Mouse (Mus musculus) neural tube, embryonic 13.5 days (tissue): ENCODE data around the gene Kif3b. TPM values are rescaled to one million over a fixed set of nuclear protein-coding genes. Genes with fewer than 3 reads are reported as not detected.

Experiments used
- ATAC-seq: fragments of 200-750 bp; cut with Nextera tagmentation; 2 replicates; pipeline ENCODE4 v1.8.0; 2017; ENCODE audit warnings: low read depth, mild to moderate bottlenecking, moderate TSS enrichment, moderate library complexity
- H3K27ac ChIP-seq: fragments of 300-500 bp; sonication (generic); replicated peaks from 2 replicates; pipeline ENCODE4 v1.5.1; 2015; ENCODE audit warnings: moderate library complexity, mild to moderate bottlenecking, inconsistent platforms
- H3K27me3 ChIP-seq: fragments of 300-500 bp; sonication (generic); 2 replicates; pipeline ENCODE4 v1.6.1; 2015; ENCODE audit warnings: mild to moderate bottlenecking, inconsistent platforms
- H3K36me3 ChIP-seq: fragments of 300-500 bp; sonication (generic); 2 replicates; pipeline ENCODE4 v1.6.1; 2015; ENCODE audit warnings: mild to moderate bottlenecking, inconsistent platforms
- H3K4me1 ChIP-seq: fragments of 300-500 bp; sonication (generic); replicated peaks from 2 replicates; pipeline ENCODE4 v1.6.1; 2015; ENCODE audit warnings: inconsistent platforms
- H3K4me2 ChIP-seq: fragments of 300-500 bp; sonication (generic); 2 replicates; pipeline ENCODE4 v1.6.1; 2015; ENCODE audit warnings: inconsistent platforms, mild to moderate bottlenecking, moderate library complexity
- H3K4me3 ChIP-seq: fragments of 300-500 bp; sonication (generic); 2 replicates; pipeline ENCODE4 v1.5.1; 2015; ENCODE audit warnings: mild to moderate bottlenecking, inconsistent platforms
- H3K9ac ChIP-seq: fragments of 300-500 bp; sonication (generic); 2 replicates; pipeline ENCODE4 v1.6.1; 2015; ENCODE audit warnings: moderate library complexity, mild to moderate bottlenecking, inconsistent platforms
- H3K9me3 ChIP-seq: fragments of 300-500 bp; sonication (generic); 2 replicates; pipeline ENCODE4 v1.6.1; 2016; ENCODE audit warnings: inconsistent platforms
- WGBS: fragments of 180-500 bp; shearing (Covaris S2); methylation state at CpG from one replicate; pipeline ENCODE4 v1.1.7; 2015; 5-methylcytosine and 5-hydroxymethylcytosine counted together
- polyA plus RNA-seq: library from polyadenylated mRNA; unstranded; fragments of >200 nt; fragmentation: Nextera tagmentation; extraction: Ambion mirVana; gene quantifications from 2 replicates; pipeline ENCODE4 v1.2.1, GENCODE M21; 2015

The Kif3b gene
- polyA plus RNA-seq, 1 experiment from 2014 or later: 16.7 TPM

DNA sequence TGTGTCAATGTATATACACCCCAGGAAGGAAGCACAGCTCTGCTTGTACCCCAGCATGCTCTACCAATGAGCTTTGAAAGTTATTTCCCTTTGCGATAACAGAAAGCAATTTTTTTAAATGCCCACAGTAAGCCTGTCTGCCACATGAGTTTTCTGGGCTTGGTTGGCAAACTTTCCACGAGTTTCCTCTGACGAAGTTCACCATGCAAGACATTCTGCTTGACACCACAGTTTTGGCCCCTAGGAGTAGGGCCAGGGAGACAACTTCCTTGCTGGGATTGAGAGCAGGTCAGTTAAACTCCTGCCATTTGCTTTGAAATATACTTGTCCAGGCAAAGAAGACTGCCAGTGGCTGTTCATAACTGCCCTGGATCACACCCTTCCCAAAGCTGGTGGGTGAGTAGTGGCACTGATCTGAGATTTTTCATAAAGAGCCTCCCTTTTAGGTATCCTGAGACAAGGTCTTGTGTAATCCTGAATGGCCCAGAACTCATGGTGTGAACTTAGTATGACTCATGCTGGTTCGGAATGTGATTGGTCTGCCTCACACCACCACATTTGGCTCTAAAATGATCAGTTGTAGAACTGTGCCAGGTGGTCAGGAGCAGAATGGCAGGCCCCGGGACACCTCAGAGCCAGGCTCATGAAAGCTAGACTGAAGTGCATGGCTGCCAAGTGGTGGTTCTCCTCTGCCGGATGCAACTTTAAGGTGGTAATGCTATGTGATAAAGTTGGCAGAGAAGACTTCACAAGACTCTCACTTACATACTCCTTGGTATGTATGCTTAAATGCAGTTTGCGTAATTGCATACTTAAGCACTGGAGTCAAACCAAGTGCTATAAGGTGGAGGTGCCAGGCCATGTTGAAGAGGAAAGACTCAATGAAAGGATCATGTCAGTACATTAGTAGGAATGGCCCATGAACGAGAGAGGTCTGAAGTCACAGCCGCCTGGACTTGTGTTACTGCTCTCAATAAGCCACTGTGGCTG is 47.4 kb downstream of the Kif3b start:
- no peak for ATAC-seq
- Histone ChIP-seq H3K36me3 (peaks cover 7% of the 10 kb centered on the region; the same call in 1 of the 2 replicates), H3K4me3 (no peak overlapping the region), H3K27ac (no peak overlapping the region), H3K4me2 (no peak overlapping the region), H3K27me3 (no peaks in the 10 kb centered on the region), H3K9me3 (no peaks in the 10 kb centered on the region), H3K4me1 (no peaks in the 10 kb centered on the region), H3K9ac (no peak overlapping the region)
- 90% methylated on average over 9 of the region's 9 CpGs for WGBS

DNA sequence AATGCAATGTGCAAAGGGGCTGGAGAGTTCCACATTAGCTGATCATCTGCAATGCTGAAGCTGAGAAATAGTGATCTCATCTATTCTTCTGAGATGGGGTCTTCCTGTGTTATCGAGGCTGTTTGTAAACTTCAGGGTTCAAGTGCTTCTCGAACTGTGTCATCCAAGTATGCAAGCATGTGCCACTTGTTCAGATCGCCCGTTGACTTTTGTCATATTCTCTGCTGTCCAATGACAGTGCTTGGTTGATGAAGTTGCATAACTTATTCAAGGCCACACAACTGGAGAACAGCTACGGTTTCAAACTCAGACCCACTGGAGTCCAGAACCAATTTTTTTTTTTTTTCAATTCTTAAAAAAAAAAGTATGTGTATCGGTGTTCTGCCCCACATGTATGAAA is 51.0 kb downstream of the Kif3b start:
- no peaks in the 10 kb centered on the region for H3K27me3 ChIP-seq
- peaks cover 13% of the 10 kb centered on the region for H3K4me1 ChIP-seq
- H3K9ac ChIP-seq: no peak overlapping the region
- H3K36me3 ChIP-seq: no peaks in the 10 kb centered on the region
- no peak for ATAC-seq
- H3K9me3 ChIP-seq: no peaks in the 10 kb centered on the region
- H3K27ac ChIP-seq: no peak overlapping the region
- H3K4me2 ChIP-seq: no peak overlapping the region
- WGBS: 95% methylated on average over 6 of the region's 6 CpGs
- H3K4me3 ChIP-seq: no peak overlapping the region

DNA sequence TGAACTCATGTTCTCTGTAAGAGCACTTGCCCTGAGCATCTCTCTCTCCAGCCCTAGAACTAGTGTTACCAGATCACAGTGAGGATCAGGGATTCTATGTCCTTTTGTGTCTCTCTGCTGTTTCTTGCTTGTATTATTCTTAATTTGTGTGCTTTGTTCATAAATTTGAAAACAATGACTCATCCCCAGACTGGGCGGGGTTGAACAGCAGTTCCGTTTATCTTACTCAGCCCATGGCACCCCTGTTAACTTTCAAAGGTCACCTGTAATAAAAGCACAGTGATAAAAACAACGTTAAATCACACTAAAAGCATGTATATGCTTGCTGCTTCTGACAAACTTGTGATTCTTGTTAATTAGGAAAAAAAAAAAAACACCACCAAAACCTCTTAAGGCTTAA is 51.4 kb downstream of the Kif3b start:
- WGBS: 82% methylated on average over 3 of the region's 3 CpGs
- Histone ChIP-seq H3K4me3 (no peak overlapping the region), H3K4me2 (no peak overlapping the region), H3K27ac (no peak overlapping the region), H3K9ac (no peak overlapping the region), H3K36me3 (no peaks in the 10 kb centered on the region), H3K4me1 (peaks cover 17% of the 10 kb centered on the region), H3K27me3 (no peaks in the 10 kb centered on the region), H3K9me3 (no peaks in the 10 kb centered on the region)
- no peak for ATAC-seq

DNA sequence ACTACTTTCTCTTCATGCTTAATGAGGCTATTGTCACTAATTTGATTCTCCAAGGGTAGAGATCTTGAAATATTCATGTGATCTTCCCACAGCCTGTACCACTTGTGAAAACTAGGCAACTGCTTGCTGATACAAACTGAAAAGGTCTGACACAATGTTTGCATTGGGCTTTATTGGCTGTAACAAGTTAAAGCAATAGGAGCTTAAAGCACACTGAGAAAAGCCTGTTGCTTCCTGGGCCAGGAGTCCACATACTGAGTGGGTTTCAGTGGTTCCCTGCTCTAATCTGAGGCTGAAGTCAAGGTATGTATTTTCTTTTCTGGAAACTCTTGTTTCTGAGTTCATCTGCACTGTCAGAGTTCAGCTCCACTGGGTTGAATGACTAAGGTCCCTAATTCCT is 52.0 kb downstream of the Kif3b start:
- no peak overlapping the region for H3K4me2 ChIP-seq
- H3K9ac ChIP-seq: no peak overlapping the region
- no peaks in the 10 kb centered on the region for H3K36me3 ChIP-seq
- no peak overlapping the region for H3K27ac ChIP-seq
- peaks cover 23% of the 10 kb centered on the region for H3K4me1 ChIP-seq
- H3K9me3 ChIP-seq: no peaks in the 10 kb centered on the region
- H3K27me3 ChIP-seq: no peaks in the 10 kb centered on the region
- no peak overlapping the region for H3K4me3 ChIP-seq
- ATAC-seq: no peak

DNA sequence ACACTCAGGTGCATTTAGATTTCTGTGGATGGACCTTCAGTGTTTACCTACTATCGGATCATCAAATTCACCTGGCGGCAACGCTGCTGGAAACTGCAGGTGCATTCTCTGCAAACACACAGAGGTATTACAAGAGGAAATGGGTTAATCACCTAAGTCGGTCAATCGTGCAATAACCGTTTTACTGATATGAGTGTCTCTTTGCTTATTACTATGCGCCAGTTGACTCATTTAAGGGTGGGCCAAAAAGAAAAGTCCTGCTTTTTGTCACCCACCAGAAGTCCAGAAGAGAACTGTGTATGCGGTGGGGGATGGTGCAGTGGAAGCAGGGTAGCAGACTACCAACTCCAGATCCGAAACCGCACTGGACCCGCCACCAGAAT is 53.8 kb downstream of the Kif3b start:
- no peaks in the 10 kb centered on the region for H3K36me3 ChIP-seq
- 6% methylated on average over 11 of the region's 11 CpGs for WGBS
- peak overlapping the region; percentile 77 for H3K4me2 ChIP-seq
- peak overlapping the region; percentile 82 for H3K9ac ChIP-seq
- no peaks in the 10 kb centered on the region for H3K9me3 ChIP-seq
- peaks cover 37% of the 10 kb centered on the region for H3K4me1 ChIP-seq
- peak overlapping the region; percentile 86 for H3K4me3 ChIP-seq
- no peak; the same call in 1 of the 2 replicates for ATAC-seq
- H3K27ac ChIP-seq: peak overlapping the region; percentile 98
- no peaks in the 10 kb centered on the region for H3K27me3 ChIP-seq

DNA sequence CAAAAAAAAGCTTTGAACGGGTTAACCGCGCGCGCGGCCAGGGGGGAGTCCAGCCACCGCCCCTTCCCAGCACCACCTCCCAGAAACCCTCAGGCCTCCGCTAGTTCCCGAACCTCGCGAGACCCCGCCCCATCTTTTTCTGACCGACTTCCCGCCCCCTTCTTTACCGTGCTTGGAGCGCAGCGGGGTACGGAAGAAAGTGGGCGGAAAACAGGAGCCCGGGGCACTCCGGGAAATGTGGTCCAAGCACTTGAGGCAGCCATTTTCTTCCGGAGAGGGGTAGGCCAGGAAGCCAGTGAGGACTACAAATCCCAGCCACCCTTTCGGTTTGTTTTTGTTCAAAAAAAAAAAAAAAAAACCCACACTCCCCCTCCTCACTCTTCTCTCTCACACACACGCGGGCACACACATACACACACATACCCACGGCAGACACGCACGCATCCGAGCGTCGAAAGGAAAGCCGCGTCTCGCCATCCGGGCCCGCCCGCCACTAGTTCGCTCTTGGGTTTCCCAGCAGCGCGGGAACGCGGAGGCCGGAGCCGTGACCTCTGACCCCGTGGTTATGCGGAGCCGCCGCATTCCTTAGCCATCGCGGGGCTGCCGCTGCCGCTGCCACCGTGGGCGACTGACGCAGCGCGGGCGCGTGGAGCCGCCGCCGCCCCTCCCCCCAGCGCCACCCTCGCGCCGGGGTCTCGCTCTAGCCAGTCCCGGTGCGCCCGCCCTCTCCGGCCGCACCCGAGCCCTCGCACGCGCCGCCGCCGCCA is 54.4 kb downstream of the Kif3b start, which contains the start of gene Asxl1:
Asxl1 (plus strand) TSS at position 376 of the 767 bp plus-strand sequence.
- H3K9ac ChIP-seq: peak within 1 kb of the TSS; percentile 94
- no peaks in the 10 kb centered on the region for H3K36me3 ChIP-seq
- H3K4me3 ChIP-seq: peak within 1 kb of the TSS; percentile 86
- H3K27ac ChIP-seq: peak within 1 kb of the TSS; percentile 98
- under 1% methylated on average over 78 of the region's 79 CpGs for WGBS
- peak; percentile 99 for ATAC-seq
- no peaks in the 10 kb centered on the region for H3K9me3 ChIP-seq
- H3K27me3 ChIP-seq: no peaks in the 10 kb centered on the region
- H3K4me2 ChIP-seq: peak within 1 kb of the TSS; percentile 81
- peaks cover 43% of the 10 kb centered on the region for H3K4me1 ChIP-seq

DNA sequence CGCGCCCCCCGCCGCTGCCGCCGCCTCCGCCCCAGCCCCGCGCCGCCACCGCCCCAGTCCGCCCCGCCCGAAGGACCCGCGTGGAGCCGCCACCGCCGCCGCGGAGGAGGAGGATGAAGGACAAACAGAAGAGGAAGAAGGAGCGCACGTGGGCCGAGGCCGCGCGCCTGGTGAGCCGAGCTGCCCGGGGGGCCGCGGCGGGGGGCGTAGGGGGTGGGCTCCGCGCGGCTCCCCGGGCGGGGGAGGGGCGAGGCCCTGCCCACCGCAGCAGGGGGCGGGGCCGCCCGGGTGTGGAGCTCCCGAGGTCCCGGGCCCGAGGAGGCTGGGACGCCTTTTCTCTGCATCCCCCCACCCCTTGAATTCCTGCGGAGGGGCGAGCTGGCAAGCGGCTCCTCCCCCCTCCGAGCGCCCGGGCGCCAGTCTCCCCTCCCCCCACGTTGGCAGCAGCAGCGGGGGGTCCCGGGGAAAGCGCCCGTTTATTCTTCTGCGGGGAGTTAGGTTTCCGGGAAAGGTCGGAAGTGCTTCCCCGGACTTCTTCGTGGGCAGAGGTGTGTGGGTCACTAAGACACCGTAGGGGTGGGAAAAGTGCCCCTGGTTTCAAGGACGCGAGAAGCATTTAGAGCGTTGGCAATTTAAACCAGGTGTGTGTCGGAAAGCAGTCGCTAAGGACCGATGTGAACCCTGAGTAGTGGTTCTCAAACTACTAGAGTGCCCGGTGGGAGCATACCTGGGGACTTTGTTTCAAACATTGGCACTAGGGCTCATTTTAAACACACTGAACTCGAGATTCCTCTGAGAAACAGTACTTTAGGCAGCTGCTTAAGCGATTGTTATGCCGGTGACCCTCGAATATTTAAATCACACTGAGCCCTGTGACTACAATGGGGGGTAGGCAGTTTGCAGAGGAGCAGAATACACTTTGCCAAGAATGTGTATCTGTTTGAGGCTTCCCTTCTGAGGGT is 55.3 kb downstream of the Kif3b start:
- Histone ChIP-seq H3K4me1 (peaks cover 51% of the 10 kb centered on the region), H3K9me3 (no peaks in the 10 kb centered on the region), H3K9ac (peak overlapping the region; percentile 94), H3K36me3 (no peaks in the 10 kb centered on the region), H3K27me3 (no peaks in the 10 kb centered on the region), H3K27ac (peak overlapping the region; percentile 98), H3K4me3 (peak overlapping the region; percentile 86), H3K4me2 (peak overlapping the region; percentile 81)
- under 1% methylated on average over 59 of the region's 76 CpGs for WGBS
- peak; percentile 19 for ATAC-seq

DNA sequence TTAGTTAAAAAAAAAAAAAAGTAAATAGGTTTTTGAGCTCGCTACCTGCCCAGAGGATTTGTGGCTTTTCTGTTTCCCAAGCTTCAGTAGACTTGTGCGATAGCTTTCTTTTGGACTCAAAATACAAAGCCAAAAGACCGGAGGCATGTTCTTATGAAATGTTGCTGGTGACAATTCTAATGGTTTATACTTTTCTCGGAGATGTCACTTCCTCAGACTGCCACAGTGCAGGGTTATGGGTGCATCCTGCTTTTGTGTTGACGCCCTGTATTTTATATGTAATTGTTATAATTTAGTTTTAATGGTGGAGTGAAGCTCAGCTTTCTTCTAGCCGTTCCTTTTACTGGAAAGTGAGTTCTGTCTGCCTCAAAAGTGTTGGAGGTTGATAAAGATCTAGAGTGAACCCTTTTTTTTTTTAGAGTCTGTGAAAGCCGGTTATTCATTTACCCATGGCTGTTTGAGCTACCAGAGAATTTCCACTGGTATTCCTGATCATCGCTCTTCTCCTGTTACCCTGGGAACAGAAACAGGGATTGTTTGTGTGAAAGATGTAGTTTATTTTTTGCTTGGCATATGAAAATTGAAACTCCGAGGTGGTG is 56.1 kb downstream of the Kif3b start:
- H3K9ac ChIP-seq: peak overlapping the region; percentile 94
- 9% methylated on average over 9 of the region's 9 CpGs for WGBS
- peaks cover 3% of the 10 kb centered on the region; the same call in 1 of the 2 replicates for H3K36me3 ChIP-seq
- H3K4me3 ChIP-seq: peak overlapping the region; percentile 86
- ATAC-seq: no peak
- H3K9me3 ChIP-seq: no peaks in the 10 kb centered on the region
- H3K4me2 ChIP-seq: peak overlapping the region; percentile 81
- H3K27ac ChIP-seq: peak overlapping the region; percentile 98
- H3K27me3 ChIP-seq: no peaks in the 10 kb centered on the region
- peaks cover 51% of the 10 kb centered on the region for H3K4me1 ChIP-seq

DNA sequence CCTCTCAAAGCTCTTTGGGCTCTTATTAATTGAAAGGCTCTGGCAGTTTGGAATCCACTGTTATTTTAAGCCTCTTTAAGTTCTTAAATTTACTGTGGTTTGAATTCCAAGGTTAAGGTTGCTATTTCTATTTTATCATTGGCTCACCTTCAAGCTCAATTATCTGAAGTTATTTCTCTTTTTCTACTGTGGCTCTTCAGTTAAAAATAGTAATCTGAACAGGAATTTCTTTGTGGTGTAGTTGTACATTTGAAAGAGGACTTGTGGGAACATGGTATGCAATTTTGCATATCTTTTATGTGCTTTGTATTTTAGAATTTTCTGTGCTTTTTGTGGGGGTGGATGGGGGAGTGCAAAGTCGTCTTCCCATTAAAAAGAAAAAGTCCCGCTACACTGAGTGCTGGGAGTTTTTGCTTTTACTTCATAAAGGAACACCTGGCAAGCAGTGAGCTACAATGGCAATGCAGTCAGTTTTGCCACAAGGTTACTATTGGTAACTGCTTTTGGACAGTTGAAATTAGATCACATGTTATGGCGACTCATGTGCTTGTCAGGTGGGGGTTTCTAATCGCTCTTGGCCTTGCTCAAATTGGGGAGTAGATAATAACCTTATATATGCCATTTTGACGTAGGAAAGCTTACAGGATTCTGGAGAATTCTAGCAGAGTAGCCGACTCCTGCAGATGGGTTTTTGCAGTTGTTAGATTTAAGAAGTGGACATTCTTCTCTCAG is 57.1 kb downstream of the Kif3b start:
- H3K4me2 ChIP-seq: peak overlapping the region; percentile 81
- H3K4me3 ChIP-seq: peak overlapping the region; percentile 86
- peaks cover 51% of the 10 kb centered on the region for H3K4me1 ChIP-seq
- H3K9me3 ChIP-seq: no peaks in the 10 kb centered on the region
- peaks cover 11% of the 10 kb centered on the region for H3K36me3 ChIP-seq
- no peak for ATAC-seq
- H3K27ac ChIP-seq: no peak overlapping the region
- peak overlapping the region; percentile 94 for H3K9ac ChIP-seq
- H3K27me3 ChIP-seq: no peaks in the 10 kb centered on the region
- 71% methylated on average over 6 of the region's 6 CpGs for WGBS

DNA sequence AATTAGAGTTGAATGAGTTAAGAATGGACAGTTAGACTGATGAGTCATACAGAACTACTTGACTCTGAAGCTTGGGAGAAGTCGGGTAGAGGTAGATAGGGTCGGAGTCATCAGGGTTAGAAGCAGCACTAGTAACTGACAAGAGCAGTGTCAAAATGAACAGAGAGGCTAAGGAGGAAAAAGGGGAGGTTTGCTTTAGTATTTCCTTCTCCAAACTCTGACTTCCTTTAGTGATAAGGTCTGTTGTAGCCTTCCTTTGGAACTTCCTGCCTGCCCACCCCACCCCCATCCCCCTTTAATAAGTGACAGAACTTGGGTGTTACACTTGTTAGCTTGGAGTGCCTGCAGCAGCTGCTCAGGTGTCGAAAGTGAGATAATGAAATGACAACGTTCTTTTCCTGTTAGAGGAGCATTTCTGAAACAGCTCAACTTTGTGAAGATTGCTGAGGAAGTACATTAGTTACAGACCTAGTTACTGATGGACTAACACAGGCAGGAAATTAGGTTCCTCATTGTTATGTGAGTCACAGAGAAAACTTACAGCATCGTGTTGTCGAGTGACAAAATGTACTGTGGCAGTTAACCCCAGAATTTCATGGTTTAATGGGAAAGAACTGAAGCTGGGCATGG is 59.5 kb downstream of the Kif3b start:
- Histone ChIP-seq H3K27ac (no peak overlapping the region), H3K4me3 (no peak overlapping the region), H3K27me3 (no peaks in the 10 kb centered on the region), H3K9me3 (no peaks in the 10 kb centered on the region), H3K4me2 (peak overlapping the region; percentile 18; the same call in 1 of the 2 replicates), H3K36me3 (peaks cover 30% of the 10 kb centered on the region), H3K9ac (no peak overlapping the region), H3K4me1 (peaks cover 42% of the 10 kb centered on the region)
- 49% methylated on average over 6 of the region's 6 CpGs for WGBS
- ATAC-seq: no peak
